Mouse (Mus musculus): ENCODE measurements around the gene Phgr1.

The Phgr1 gene

DNA sequence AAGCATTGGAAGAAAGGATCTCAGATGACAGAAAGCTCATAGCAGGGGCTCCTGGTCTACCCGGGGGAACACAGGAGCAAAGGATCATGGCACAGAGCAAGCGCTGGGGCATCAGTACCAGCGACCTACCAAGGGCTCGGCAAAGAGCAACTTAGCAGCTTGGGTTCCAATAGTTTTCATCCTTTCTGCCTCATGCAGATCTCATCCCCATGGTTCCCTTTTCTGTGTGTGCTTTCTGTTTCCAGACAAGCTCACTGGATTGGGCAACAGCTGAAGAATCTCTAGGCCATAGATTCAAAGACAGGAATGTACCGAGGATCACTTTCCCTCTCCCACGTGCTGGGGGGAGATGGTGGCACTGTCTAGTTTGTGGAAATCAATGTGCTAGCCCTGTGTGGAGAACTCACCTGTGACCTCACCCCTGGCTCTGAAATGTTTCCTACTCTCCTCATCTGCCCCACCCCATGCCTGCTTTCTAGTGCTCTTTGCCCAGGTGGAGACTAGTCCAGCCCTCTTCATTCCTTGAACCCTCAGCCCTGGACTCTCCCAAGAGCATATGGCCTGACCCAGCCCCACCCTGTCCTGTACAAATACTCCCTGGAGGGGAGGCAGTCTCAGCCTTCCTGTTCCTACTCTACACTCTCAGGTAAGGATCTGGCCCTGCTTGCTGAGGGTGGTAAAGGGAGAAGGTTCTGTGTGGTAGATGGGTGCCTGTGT is at the start of gene Phgr1:
Gene Phgr1, plus strand, starts transcription at position 612 of the 717 bp plus-strand sequence.
- no peak for DNase-seq (ENCODE audit: low spot score in 2 of 2)

DNA sequence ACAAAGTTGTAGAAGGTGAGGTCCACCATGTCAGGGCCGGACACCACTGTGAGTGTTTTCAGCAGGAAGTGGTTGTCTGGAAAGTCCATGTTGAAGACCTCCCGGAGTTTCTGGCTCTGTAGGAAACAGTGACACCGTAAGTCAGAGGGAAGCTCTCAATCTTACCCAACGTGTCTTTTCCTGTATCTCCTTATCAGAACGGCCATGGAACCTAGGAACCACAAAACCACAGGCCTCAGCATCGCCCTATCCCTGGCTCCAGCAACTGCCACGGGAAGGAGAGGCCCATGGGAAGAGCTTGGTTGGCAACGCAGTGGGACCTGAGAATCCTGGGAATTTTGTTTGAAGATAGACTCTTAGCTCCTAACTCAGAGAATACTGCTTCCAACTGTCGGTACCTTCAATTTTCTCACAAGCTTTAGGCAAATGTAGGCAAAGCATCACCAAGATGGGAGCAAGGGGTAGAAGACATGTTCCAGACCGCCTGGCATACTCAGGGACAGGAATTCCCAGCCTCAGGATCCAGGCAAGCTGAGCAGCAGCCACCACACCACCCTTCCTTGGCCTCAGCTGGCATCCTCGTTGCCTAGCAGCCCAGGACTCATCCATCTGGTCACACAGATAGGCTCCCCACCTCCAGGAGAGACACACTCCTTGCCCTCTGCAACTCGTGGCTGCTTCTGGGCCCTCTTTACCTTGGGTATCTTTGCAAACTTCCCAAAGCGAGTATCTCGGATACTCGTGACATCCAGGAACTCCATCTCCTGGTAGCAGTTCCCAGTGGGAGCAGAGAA is 48.7 kb upstream of the Phgr1 start:
- DNase-seq (ENCODE audit: low spot score in 2 of 2): no peak

DNA sequence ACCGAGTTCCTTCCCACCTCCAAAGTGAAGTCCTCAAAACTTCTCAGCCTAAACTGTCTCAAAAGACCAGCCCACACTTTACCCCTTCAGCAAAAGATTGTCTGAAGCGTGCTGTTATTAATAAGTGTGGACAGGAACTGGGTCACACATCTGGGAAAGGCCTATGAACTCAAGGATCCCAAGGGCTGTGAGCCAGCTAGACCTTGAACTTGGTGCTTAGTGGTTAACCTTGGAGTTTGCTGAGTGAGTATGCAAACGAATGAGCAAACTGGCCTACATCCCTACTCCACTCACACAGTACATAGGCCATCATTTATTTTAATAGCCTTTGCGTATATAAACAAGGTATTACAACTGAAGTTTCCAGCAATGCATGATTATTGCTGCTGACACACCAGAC is 47.1 kb upstream of the Phgr1 start:
- no peak for DNase-seq (ENCODE audit: low spot score in 2 of 2)

GRCm38 (mm10) chr2:118726873-118727272 is 45.7 kb upstream of the Phgr1 start:
- DNase-seq (ENCODE audit: low spot score in 2 of 2): no peak

GRCm38 (mm10) chr2:118727911-118728310 is 44.7 kb upstream of the Phgr1 start:
- no peak for DNase-seq (ENCODE audit: low spot score in 2 of 2)

GRCm38 (mm10) chr2:118728337-118728736 is 44.2 kb upstream of the Phgr1 start, which contains the start of gene Plcb2:
Plcb2 (minus strand) TSS chr2:118728438.
- peak; percentile 34 to 44 for DNase-seq (ENCODE audit: low spot score in 2 of 2)

GRCm38 (mm10) chr2:118729194-118729593 is 43.4 kb upstream of the Phgr1 start:
- DNase-seq (ENCODE audit: low spot score in 2 of 2): no peak

DNA sequence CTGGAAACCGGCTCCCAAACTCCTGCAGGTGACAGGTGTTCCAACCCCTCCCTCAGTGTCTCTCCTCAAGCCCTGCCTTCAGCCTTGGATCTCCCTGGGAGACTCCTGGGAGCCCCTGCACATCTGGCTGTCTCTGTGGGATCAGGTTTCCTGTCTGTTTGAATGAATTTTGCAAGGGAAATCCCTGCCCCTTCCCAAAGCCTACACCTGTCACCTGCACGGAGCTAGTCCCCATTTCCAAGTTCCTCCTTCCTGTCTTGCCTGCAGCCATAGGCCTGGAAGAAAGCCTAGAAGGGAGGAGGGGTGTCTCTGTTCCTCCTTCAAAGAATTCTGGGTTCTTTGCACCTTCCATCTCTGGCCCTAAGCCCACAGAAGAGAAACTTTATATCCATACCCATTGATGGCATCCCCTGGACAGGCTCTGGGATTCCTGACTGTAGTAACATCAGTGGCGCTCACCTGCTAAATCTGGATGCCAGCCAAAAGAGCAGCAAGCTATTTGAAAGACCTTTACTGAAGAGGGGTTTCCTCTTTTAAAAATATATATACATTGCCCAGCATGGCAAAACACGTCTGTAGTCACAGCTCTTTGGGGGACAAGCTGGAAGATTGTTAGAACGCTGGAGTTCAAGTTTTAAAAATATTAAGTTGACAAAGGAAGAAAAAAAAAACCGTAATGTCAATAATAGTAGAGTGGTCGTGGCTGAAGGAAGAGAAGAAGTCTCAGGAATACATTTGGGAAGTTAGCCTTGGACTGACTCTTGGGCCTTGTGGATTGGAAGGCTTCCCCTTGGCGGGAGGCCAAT is 42.5 kb upstream of the Phgr1 start:
- DNase-seq (ENCODE audit: low spot score in 2 of 2): no peak

DNA sequence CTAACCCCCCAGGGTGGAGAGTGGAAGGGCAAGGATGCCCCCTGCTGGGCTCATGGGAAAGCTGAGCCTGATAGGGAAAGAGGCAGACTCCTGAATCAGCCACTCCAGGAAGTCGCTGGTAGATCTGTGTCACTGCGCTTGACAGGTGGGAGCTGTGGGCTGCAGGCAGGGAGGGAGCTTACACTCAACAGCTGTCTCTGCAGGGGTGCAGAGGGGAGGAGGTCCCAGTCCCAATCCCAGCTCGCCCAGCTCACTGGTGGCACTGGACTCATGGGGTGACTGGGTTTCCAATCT is 42.0 kb upstream of the Phgr1 start:
- peak; percentile 25 to 51 for DNase-seq (ENCODE audit: low spot score in 2 of 2)

- no peak for DNase-seq (ENCODE audit: low spot score in 2 of 2)
These were observed 40.6 kb upstream of the Phgr1 start for GRCm38 (mm10) chr2:118731981-118732380.

GRCm38 (mm10) chr2:118733341-118733740 is 39.2 kb upstream of the Phgr1 start:
- DNase-seq (ENCODE audit: low spot score in 2 of 2): no peak

DNA sequence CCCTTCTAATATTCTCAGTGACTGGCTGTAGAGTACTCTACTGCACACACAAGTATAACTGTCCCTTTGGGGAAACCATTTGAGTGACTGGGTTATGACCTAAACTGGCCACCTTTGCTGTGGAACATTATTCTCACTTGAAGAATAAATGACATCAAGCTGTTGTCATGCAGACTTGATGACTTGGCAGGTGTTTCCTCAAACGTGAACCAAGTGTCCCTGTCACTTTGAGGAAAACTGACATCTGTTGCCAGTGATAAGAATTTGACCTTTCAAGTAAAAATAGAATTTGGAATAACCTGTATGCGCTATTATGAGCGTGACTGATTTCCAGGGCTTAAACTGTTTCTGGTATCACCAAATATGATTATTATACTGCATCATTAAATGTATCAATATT is 32.2 kb upstream of the Phgr1 start:
- DNase-seq (ENCODE audit: low spot score in 2 of 2): no peak

GRCm38 (mm10) chr2:118741183-118741582 is 31.4 kb upstream of the Phgr1 start:
- no peak for DNase-seq (ENCODE audit: low spot score in 2 of 2)

DNA sequence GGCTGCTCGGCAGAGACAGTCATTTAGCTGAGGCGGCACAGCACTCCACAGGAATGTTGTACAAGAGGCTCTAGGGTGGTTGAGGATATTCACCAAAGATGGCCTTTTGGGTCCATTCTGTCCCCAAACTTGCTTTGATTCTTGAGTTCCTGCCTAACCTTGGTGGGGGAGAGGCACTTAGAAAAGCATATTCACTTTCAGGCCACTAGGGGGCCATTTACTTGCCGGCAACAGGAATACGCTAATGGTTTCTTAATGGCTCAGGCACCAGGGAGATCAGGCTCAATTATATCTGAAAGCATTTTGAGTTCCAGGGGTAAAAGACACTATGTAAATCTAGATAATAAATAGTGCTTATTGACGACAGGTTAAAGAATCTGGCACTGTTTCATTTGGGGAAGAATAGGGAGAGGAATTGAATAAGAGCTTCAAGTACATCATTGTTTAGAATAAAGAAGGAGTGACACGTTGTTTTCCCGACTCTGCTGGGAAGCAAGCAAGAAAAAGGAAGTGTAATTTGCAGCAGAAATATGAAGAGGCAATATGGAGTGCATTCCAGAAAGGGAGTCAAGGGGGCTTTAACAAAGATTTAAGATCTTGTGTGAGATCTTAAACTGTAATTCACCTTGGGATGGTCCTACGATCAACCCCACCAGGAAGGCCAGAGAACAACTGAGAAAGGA is 29.2 kb upstream of the Phgr1 start:
- DNase-seq (ENCODE audit: low spot score in 2 of 2): peak; percentile 41 to 47

DNA sequence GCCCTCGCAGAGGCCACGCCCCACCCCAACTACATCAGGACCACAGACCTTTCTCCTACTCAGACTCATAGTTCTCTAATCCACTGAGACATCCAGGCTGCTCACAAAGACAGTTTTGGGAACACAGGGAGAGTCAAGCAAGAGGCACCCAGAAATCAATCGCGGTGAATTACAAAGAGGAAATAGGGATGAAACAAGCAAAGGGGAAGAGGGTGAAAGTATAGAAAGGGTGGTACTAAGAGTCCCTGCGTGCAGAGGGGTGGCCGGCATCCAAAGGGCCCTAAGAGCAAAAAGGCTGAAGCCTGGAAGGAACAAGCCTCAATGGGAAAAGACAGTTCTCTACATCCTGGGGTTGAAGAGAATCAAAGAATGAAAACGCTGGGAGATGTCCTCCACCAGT is 27.9 kb upstream of the Phgr1 start:
- no peak for DNase-seq (ENCODE audit: low spot score in 2 of 2)

- peak; percentile 66 to 81 for DNase-seq (ENCODE audit: low spot score in 2 of 2)
These were observed 27.2 kb upstream of the Phgr1 start, which contains the start of gene Inafm2 for GRCm38 (mm10) chr2:118745232-118745884. Inafm2 (plus strand) TSS chr2:118745758.

GRCm38 (mm10) chr2:118745915-118746901 is 26.4 kb upstream of the Phgr1 start:
- DNase-seq (ENCODE audit: low spot score in 2 of 2): no peak

- DNase-seq (ENCODE audit: low spot score in 2 of 2): peak in 1 of 2 experiments; percentile 32
These were observed 25.1 kb upstream of the Phgr1 start for GRCm38 (mm10) chr2:118747301-118747960.

DNA sequence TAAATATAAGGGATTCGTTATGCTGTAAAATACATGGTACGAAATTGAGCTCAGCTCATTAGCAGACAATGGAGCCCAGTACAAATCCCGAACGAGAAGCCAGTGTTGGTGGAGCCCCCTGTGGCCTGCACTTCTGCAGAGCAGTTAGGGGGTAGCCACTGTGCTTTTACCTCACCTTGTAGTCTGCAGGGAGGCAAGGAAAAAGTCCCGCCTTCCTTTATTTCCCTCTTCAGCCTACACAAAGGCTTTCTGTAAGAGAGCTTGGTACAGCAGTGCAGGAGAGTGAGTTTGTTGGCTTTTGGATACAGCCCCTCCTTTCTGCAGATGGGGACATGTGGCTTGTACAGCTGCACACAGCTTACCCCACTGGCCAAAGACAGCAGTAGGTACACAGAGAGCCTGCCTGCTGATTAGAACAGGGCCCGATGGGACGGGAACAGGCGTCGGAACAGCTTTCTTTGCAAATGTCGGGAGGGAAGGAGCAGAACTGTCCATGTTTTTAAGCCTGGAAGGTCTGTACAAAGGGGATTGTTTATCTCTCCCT is 23.2 kb upstream of the Phgr1 start:
- DNase-seq (ENCODE audit: low spot score in 2 of 2): no peak
